Mouse (Mus musculus) embryonic facial prominence, embryonic 15.5 days (tissue): ENCODE data around the gene Cidec. TPM values are rescaled to one million over a fixed set of nuclear protein-coding genes. Genes with fewer than 3 reads are reported as not detected.

Source experiments
- ATAC-seq: fragments of 200-750 bp; cut with Nextera tagmentation; 2 replicates; pipeline ENCODE4 v1.8.0; 2017; ENCODE audit warnings: low read depth, moderate TSS enrichment; ENCODE audit not compliant: insufficient number of reproducible peaks, low FRiP score, low TSS enrichment
- H3K27ac ChIP-seq: fragments of 300-500 bp; sonication (generic); replicated peaks from 2 replicates; pipeline ENCODE4 v1.5.1; 2015; ENCODE audit warnings: mild to moderate bottlenecking, inconsistent platforms
- H3K27me3 ChIP-seq: fragments of 300-500 bp; sonication (generic); 2 replicates; pipeline ENCODE4 v1.6.1; 2015; ENCODE audit warnings: inconsistent platforms
- H3K36me3 ChIP-seq: fragments of 300-500 bp; sonication (generic); 2 replicates; pipeline ENCODE4 v1.6.1; 2015; ENCODE audit warnings: mild to moderate bottlenecking, inconsistent platforms
- H3K4me1 ChIP-seq: fragments of 300-500 bp; sonication (generic); 2 replicates; pipeline ENCODE4 v1.6.1; 2015; ENCODE audit warnings: inconsistent platforms
- H3K4me2 ChIP-seq: fragments of 300-500 bp; sonication (generic); replicated peaks from 2 replicates; pipeline ENCODE4 v1.6.1; 2015; ENCODE audit warnings: mild to moderate bottlenecking, inconsistent platforms
- H3K4me3 ChIP-seq: fragments of 300-500 bp; sonication (generic); replicated peaks from 2 replicates; pipeline ENCODE4 v1.5.1; 2015; ENCODE audit warnings: mild to moderate bottlenecking, inconsistent platforms
- H3K9ac ChIP-seq: fragments of 300-500 bp; sonication (generic); 2 replicates; pipeline ENCODE4 v1.6.1; 2015; ENCODE audit warnings: inconsistent platforms
- H3K9me3 ChIP-seq: fragments of 300-500 bp; sonication (generic); replicated peaks from 2 replicates; pipeline ENCODE4 v1.6.1; 2016; ENCODE audit warnings: inconsistent platforms
- WGBS: fragments of 180-500 bp; shearing (Covaris S2); methylation state at CpG from one replicate; pipeline ENCODE4 v1.1.7; 2015; 5-methylcytosine and 5-hydroxymethylcytosine counted together
- polyA plus RNA-seq: library from polyadenylated mRNA; unstranded; fragments of >200 nt; fragmentation: Nextera tagmentation; extraction: Ambion mirVana; gene quantifications from 2 replicates; pipeline ENCODE4 v1.2.1, GENCODE M21; 2015

Gene Cidec
- polyA plus RNA-seq, 1 experiment from 2014 or later, result not detected

- peaks cover 33% of the 10 kb centered on the region for H3K4me1 ChIP-seq
- no peaks in the 10 kb centered on the region for H3K9me3 ChIP-seq
- no peaks in the 10 kb centered on the region for H3K36me3 ChIP-seq
- WGBS, result 17% methylated on average over 12 of the region's 12 CpGs
- H3K9ac ChIP-seq, result peak within 1 kb of the TSS; percentile 31; the same call in 1 of the 2 replicates
- peak within 1 kb of the TSS; percentile 81 for H3K27ac ChIP-seq
- H3K27me3 ChIP-seq, result peaks cover 11% of the 10 kb centered on the region; the same call in 1 of the 2 replicates
- peak within 1 kb of the TSS; percentile 34 for H3K4me3 ChIP-seq
- peak within 1 kb of the TSS; percentile 53 for H3K4me2 ChIP-seq
- 0 out of 2 replicates have a peak, but pooled peaks have one; percentile 11 for ATAC-seq
Observed at GRCm38 (mm10) chr6:113471297-113471936, 35.9 kb upstream of the Cidec start, which contains the start of gene Il17rc. Il17rc (plus strand) TSS chr6:113471427.

- Histone ChIP-seq H3K9me3 (no peaks in the 10 kb centered on the region), H3K4me1 (peaks cover 33% of the 10 kb centered on the region), H3K27ac (0 out of 2 replicates have a peak overlapping the region, but pooled peaks have one; percentile 41), H3K4me3 (peak overlapping the region; percentile 40), H3K27me3 (peaks cover 11% of the 10 kb centered on the region; the same call in 1 of the 2 replicates), H3K9ac (peak overlapping the region; percentile 0; the same call in 1 of the 2 replicates), H3K36me3 (no peaks in the 10 kb centered on the region), H3K4me2 (peak overlapping the region; percentile 68)
- WGBS, result 3% methylated on average over 25 of the region's 31 CpGs
- peak; percentile 61 for ATAC-seq
Observed at GRCm38 (mm10) chr6:113469432-113469831, 33.9 kb upstream of the Cidec start.

GRCm38 (mm10) chr6:113469021-113469420 lies 33.5 kb upstream of the Cidec start:
- Histone ChIP-seq H3K4me2 (peak overlapping the region; percentile 68), H3K9ac (no peak overlapping the region), H3K27ac (0 out of 2 replicates have a peak overlapping the region, but pooled peaks have one; percentile 41), H3K9me3 (no peaks in the 10 kb centered on the region), H3K4me1 (peaks cover 33% of the 10 kb centered on the region), H3K27me3 (peaks cover 11% of the 10 kb centered on the region; the same call in 1 of the 2 replicates), H3K36me3 (no peaks in the 10 kb centered on the region), H3K4me3 (peak overlapping the region; percentile 40)
- ATAC-seq, result no peak
- WGBS, result 6% methylated on average over 9 of the region's 9 CpGs

GRCm38 (mm10) chr6:113468512-113468911 lies 33.0 kb upstream of the Cidec start:
- H3K4me2 ChIP-seq, result peak overlapping the region; percentile 68; the same call in 1 of the 2 replicates
- peaks cover 33% of the 10 kb centered on the region for H3K4me1 ChIP-seq
- H3K27ac ChIP-seq, result no peak overlapping the region
- WGBS, result 62% methylated on average over 3 of the region's 3 CpGs
- ATAC-seq, result no peak
- H3K9ac ChIP-seq, result no peak overlapping the region
- no peak overlapping the region for H3K4me3 ChIP-seq
- H3K27me3 ChIP-seq, result peaks cover 11% of the 10 kb centered on the region; the same call in 1 of the 2 replicates
- H3K36me3 ChIP-seq, result no peaks in the 10 kb centered on the region
- H3K9me3 ChIP-seq, result no peaks in the 10 kb centered on the region

- Histone ChIP-seq H3K27me3 (peaks cover 11% of the 10 kb centered on the region; the same call in 1 of the 2 replicates), H3K9me3 (no peaks in the 10 kb centered on the region), H3K9ac (no peak overlapping the region), H3K27ac (no peak overlapping the region), H3K36me3 (no peaks in the 10 kb centered on the region), H3K4me1 (peaks cover 17% of the 10 kb centered on the region), H3K4me3 (no peak overlapping the region), H3K4me2 (no peak overlapping the region)
- ATAC-seq, result no peak
- 60% methylated on average over 5 of the region's 5 CpGs for WGBS
Observed at GRCm38 (mm10) chr6:113465602-113466001, 30.0 kb upstream of the Cidec start.

GRCm38 (mm10) chr6:113464040-113464439 lies 28.5 kb upstream of the Cidec start:
- H3K27ac ChIP-seq, result no peak overlapping the region
- no peak overlapping the region for H3K4me3 ChIP-seq
- no peak overlapping the region for H3K9ac ChIP-seq
- no peaks in the 10 kb centered on the region for H3K27me3 ChIP-seq
- no peak for ATAC-seq
- H3K36me3 ChIP-seq, result no peaks in the 10 kb centered on the region
- 60% methylated on average over 7 of the region's 7 CpGs for WGBS
- no peaks in the 10 kb centered on the region for H3K9me3 ChIP-seq
- H3K4me2 ChIP-seq, result no peak overlapping the region
- peaks cover 6% of the 10 kb centered on the region for H3K4me1 ChIP-seq

- H3K36me3 ChIP-seq, result no peaks in the 10 kb centered on the region
- WGBS, result 53% methylated on average over 10 of the region's 10 CpGs
- H3K27ac ChIP-seq, result peak overlapping the region; percentile 44; the same call in 1 of the 2 replicates
- peak overlapping the region; percentile 23 for H3K4me3 ChIP-seq
- no peak overlapping the region for H3K9ac ChIP-seq
- no peaks in the 10 kb centered on the region for H3K9me3 ChIP-seq
- H3K27me3 ChIP-seq, result no peaks in the 10 kb centered on the region
- ATAC-seq, result peak; percentile 63
- H3K4me1 ChIP-seq, result peaks cover 6% of the 10 kb centered on the region
- H3K4me2 ChIP-seq, result peak overlapping the region; percentile 31
Observed at GRCm38 (mm10) chr6:113458635-113459034, 23.1 kb upstream of the Cidec start.

GRCm38 (mm10) chr6:113457952-113458534 lies 22.5 kb upstream of the Cidec start, which contains the start of gene Il17re:
Il17re (plus strand) TSS chr6:113458484.
- ATAC-seq, result no peak
- H3K27me3 ChIP-seq, result no peaks in the 10 kb centered on the region
- H3K27ac ChIP-seq, result peak within 1 kb of the TSS; percentile 44; the same call in 1 of the 2 replicates
- H3K4me3 ChIP-seq, result peak within 1 kb of the TSS; percentile 23
- no peaks in the 10 kb centered on the region for H3K36me3 ChIP-seq
- WGBS, result 42% methylated on average over 10 of the region's 10 CpGs
- peak within 1 kb of the TSS; percentile 31 for H3K4me2 ChIP-seq
- peaks cover 6% of the 10 kb centered on the region for H3K4me1 ChIP-seq
- H3K9ac ChIP-seq, result no peak within 1 kb of the TSS
- no peaks in the 10 kb centered on the region for H3K9me3 ChIP-seq

GRCm38 (mm10) chr6:113455007-113455406 lies 19.4 kb upstream of the Cidec start:
- 64% methylated on average over 5 of the region's 5 CpGs for WGBS
- Histone ChIP-seq H3K4me1 (peaks cover 6% of the 10 kb centered on the region), H3K9ac (no peak overlapping the region), H3K9me3 (no peaks in the 10 kb centered on the region), H3K4me2 (no peak overlapping the region), H3K27me3 (no peaks in the 10 kb centered on the region), H3K36me3 (no peaks in the 10 kb centered on the region), H3K27ac (no peak overlapping the region), H3K4me3 (no peak overlapping the region)
- ATAC-seq, result no peak

- WGBS, result 61% methylated on average over 2 of the region's 2 CpGs
- Histone ChIP-seq H3K4me2 (no peak overlapping the region), H3K27me3 (no peaks in the 10 kb centered on the region), H3K36me3 (peaks cover 24% of the 10 kb centered on the region), H3K9me3 (no peaks in the 10 kb centered on the region), H3K4me3 (no peak overlapping the region), H3K27ac (no peak overlapping the region), H3K9ac (no peak overlapping the region), H3K4me1 (no peaks in the 10 kb centered on the region)
- ATAC-seq, result peak; percentile 67
Observed at GRCm38 (mm10) chr6:113451839-113452238, 16.3 kb upstream of the Cidec start.

- Histone ChIP-seq H3K36me3 (peaks cover 35% of the 10 kb centered on the region), H3K27me3 (no peaks in the 10 kb centered on the region), H3K4me2 (no peak overlapping the region), H3K4me3 (no peak overlapping the region), H3K9ac (no peak overlapping the region), H3K4me1 (peaks cover 5% of the 10 kb centered on the region), H3K27ac (no peak overlapping the region), H3K9me3 (no peaks in the 10 kb centered on the region)
- no peak for ATAC-seq
- WGBS, result 96% methylated on average over 4 of the region's 4 CpGs
Observed at GRCm38 (mm10) chr6:113447639-113448038, 12.1 kb upstream of the Cidec start.
